ENCODE assay signal across 8 mouse cellular contexts in genomic region chr5:100917252-100917774, GRCm38 (mm10).
DNase-seq lines count a peak whose midpoint lies in the region; ATAC-seq lines count a peak whose summit lies in the region.

No protein-coding gene starts in this region.

- ATAC-seq in hematopoietic stem cell, adult 5-6 weeks (replicated peaks in 1 of 2; ENCODE audit: insufficient read depth in 1 of 2, low FRiP score in 2 of 2, low TSS enrichment in 1 of 2, low read depth in 1 of 2, poor library complexity in 2 of 2, severe bottlenecking in 2 of 2), result peak; percentile 51 to 56; a peak in 3 of 4 replicates

- peak; percentile 50 for DNase-seq in gastrocnemius, adult 18-20 months (ENCODE audit: low spot score)
- no peak for DNase-seq in gastrocnemius, adult 8-10 months (ENCODE audit: low spot score in 2 of 2)
- peak; percentile 64 for DNase-seq in T-cell, adult 2 months (ENCODE audit: low spot score)
- DNase-seq in cerebellum, postnatal 36 days, result peak; percentile 53 to 58
- DNase-seq in layer of hippocampus, postnatal 25 days (ENCODE audit: extremely low spot score in 1 of 2, low spot score in 1 of 2), result peak; percentile 41 to 82
- peak; percentile 79 for DNase-seq in mesoderm, embryonic 11.5 days (ENCODE audit: low read depth, low spot score)
- peak; percentile 42 to 45 for DNase-seq in spleen, postnatal 36 days (ENCODE audit: low spot score in 2 of 2)

Comparison
In these comparisons a context has a peak if more than half of its experiments do, and no peak if none do; other contexts are left out.
1. DNase-seq: peak in gastrocnemius, adult 18-20 months (single experiment), T-cell, adult 2 months (single experiment), cerebellum, postnatal 36 days (2 of 2), layer of hippocampus, postnatal 25 days (2 of 2), mesoderm, embryonic 11.5 days (single experiment) and spleen, postnatal 36 days (2 of 2); none in gastrocnemius, adult 8-10 months (0 of 2).